Mouse (Mus musculus): Measurements from ENCODE around the gene Gpn3. TPM values are rescaled to one million over a fixed set of nuclear protein-coding genes. Genes with fewer than 3 reads are reported as not detected.

Gpn3 gene
- 13.9 and 15.7 TPM in 2 replicates for polyA plus RNA-seq (2012; ENCODE audit: insufficient read depth, insufficient read length, missing spikeins)

GRCm38 (mm10) chr5:122371591-122372191 lies at the start of gene Gpn3:
TSS of gene Gpn3 (plus strand) at chr5:122371876.
- no peaks in the 10 kb centered on the region for H3K4me1 ChIP-seq (ENCODE audit: control insufficient read depth, insufficient read depth, insufficient read length, low read length)
- H3K4me3 ChIP-seq (ENCODE audit: insufficient read depth, low read depth, low read length) = peak within 1 kb of the TSS; percentile 79
- H3K27ac ChIP-seq (replicated peaks; ENCODE audit: low read depth, low read length) = peak within 1 kb of the TSS; percentile 45; the same call in 1 of the 2 replicates

- Histone ChIP-seq H3K27ac (replicated peaks; ENCODE audit: low read depth, low read length) (no peak overlapping the region), H3K4me3 (ENCODE audit: insufficient read depth, low read depth, low read length) (no peak overlapping the region), H3K4me1 (ENCODE audit: control insufficient read depth, insufficient read depth, insufficient read length, low read length) (peaks cover 14% of the 10 kb centered on the region)
Observed at GRCm38 (mm10) chr5:122323523-122323922, 48.2 kb upstream of the Gpn3 start.

- H3K27ac ChIP-seq (replicated peaks; ENCODE audit: low read depth, low read length) = no peak overlapping the region
- no peak overlapping the region for H3K4me3 ChIP-seq (ENCODE audit: insufficient read depth, low read depth, low read length)
- peaks cover 8% of the 10 kb centered on the region for H3K4me1 ChIP-seq (ENCODE audit: control insufficient read depth, insufficient read depth, insufficient read length, low read length)
Observed at GRCm38 (mm10) chr5:122324608-122325431, 46.9 kb upstream of the Gpn3 start.

GRCm38 (mm10) chr5:122325477-122325876 lies 46.2 kb upstream of the Gpn3 start:
- no peak overlapping the region for H3K27ac ChIP-seq (replicated peaks; ENCODE audit: low read depth, low read length)
- no peak overlapping the region for H3K4me3 ChIP-seq (ENCODE audit: insufficient read depth, low read depth, low read length)

GRCm38 (mm10) chr5:122327283-122327682 lies 44.4 kb upstream of the Gpn3 start:
- Histone ChIP-seq H3K4me1 (ENCODE audit: control insufficient read depth, insufficient read depth, insufficient read length, low read length) (no peaks in the 10 kb centered on the region), H3K4me3 (ENCODE audit: insufficient read depth, low read depth, low read length) (no peak overlapping the region), H3K27ac (replicated peaks; ENCODE audit: low read depth, low read length) (no peak overlapping the region)

More at GRCm38 (mm10) chr5:122325477-122325876, 46.2 kb upstream of the Gpn3 start:
- H3K4me1 ChIP-seq (ENCODE audit: control insufficient read depth, insufficient read depth, insufficient read length, low read length) = peaks cover 4% of the 10 kb centered on the region; the same call in 1 of the 2 replicates

- H3K4me1 ChIP-seq (ENCODE audit: control insufficient read depth, insufficient read depth, insufficient read length, low read length) = no peaks in the 10 kb centered on the region
- H3K4me3 ChIP-seq (ENCODE audit: insufficient read depth, low read depth, low read length) = no peak overlapping the region
- H3K27ac ChIP-seq (replicated peaks; ENCODE audit: low read depth, low read length) = no peak overlapping the region
Observed at GRCm38 (mm10) chr5:122330269-122330668, 41.4 kb upstream of the Gpn3 start.

GRCm38 (mm10) chr5:122334682-122335081 lies 37.0 kb upstream of the Gpn3 start:
- no peak overlapping the region for H3K27ac ChIP-seq (replicated peaks; ENCODE audit: low read depth, low read length)
- no peak overlapping the region for H3K4me3 ChIP-seq (ENCODE audit: insufficient read depth, low read depth, low read length)
- no peaks in the 10 kb centered on the region for H3K4me1 ChIP-seq (ENCODE audit: control insufficient read depth, insufficient read depth, insufficient read length, low read length)

- Histone ChIP-seq H3K4me3 (ENCODE audit: insufficient read depth, low read depth, low read length) (no peak overlapping the region), H3K27ac (replicated peaks; ENCODE audit: low read depth, low read length) (no peak overlapping the region), H3K4me1 (ENCODE audit: control insufficient read depth, insufficient read depth, insufficient read length, low read length) (no peaks in the 10 kb centered on the region)
Observed at GRCm38 (mm10) chr5:122336554-122337294, 35.0 kb upstream of the Gpn3 start.

GRCm38 (mm10) chr5:122342874-122343273 lies 28.8 kb upstream of the Gpn3 start:
- Histone ChIP-seq H3K27ac (replicated peaks; ENCODE audit: low read depth, low read length) (no peak overlapping the region), H3K4me1 (ENCODE audit: control insufficient read depth, insufficient read depth, insufficient read length, low read length) (no peaks in the 10 kb centered on the region), H3K4me3 (ENCODE audit: insufficient read depth, low read depth, low read length) (no peak overlapping the region)

GRCm38 (mm10) chr5:122343768-122344167 lies 27.9 kb upstream of the Gpn3 start:
- H3K4me3 ChIP-seq (ENCODE audit: insufficient read depth, low read depth, low read length) = no peak overlapping the region
- H3K27ac ChIP-seq (replicated peaks; ENCODE audit: low read depth, low read length) = no peak overlapping the region
- no peaks in the 10 kb centered on the region for H3K4me1 ChIP-seq (ENCODE audit: control insufficient read depth, insufficient read depth, insufficient read length, low read length)

GRCm38 (mm10) chr5:122344260-122344659 lies 27.4 kb upstream of the Gpn3 start:
- H3K4me3 ChIP-seq (ENCODE audit: insufficient read depth, low read depth, low read length) = no peak overlapping the region
- no peak overlapping the region for H3K27ac ChIP-seq (replicated peaks; ENCODE audit: low read depth, low read length)

GRCm38 (mm10) chr5:122345777-122346176 lies 25.9 kb upstream of the Gpn3 start:
- no peak overlapping the region for H3K27ac ChIP-seq (replicated peaks; ENCODE audit: low read depth, low read length)
- H3K4me1 ChIP-seq (ENCODE audit: control insufficient read depth, insufficient read depth, insufficient read length, low read length) = no peaks in the 10 kb centered on the region
- no peak overlapping the region for H3K4me3 ChIP-seq (ENCODE audit: insufficient read depth, low read depth, low read length)

More at GRCm38 (mm10) chr5:122344260-122344659, 27.4 kb upstream of the Gpn3 start:
- no peaks in the 10 kb centered on the region for H3K4me1 ChIP-seq (ENCODE audit: control insufficient read depth, insufficient read depth, insufficient read length, low read length)

- Histone ChIP-seq H3K4me1 (ENCODE audit: control insufficient read depth, insufficient read depth, insufficient read length, low read length) (peaks cover 2% of the 10 kb centered on the region; the same call in 1 of the 2 replicates), H3K27ac (replicated peaks; ENCODE audit: low read depth, low read length) (peak within 1 kb of the TSS; percentile 73)
Observed at GRCm38 (mm10) chr5:122353807-122354491, 17.7 kb upstream of the Gpn3 start, which contains the start of the genes Rad9b and Vps29. TSS of gene Rad9b (minus strand) at chr5:122354233. TSS of gene Vps29 (plus strand) at chr5:122354369.

GRCm38 (mm10) chr5:122354492-122355067 lies 17.1 kb upstream of the Gpn3 start:
- Histone ChIP-seq H3K27ac (replicated peaks; ENCODE audit: low read depth, low read length) (peak overlapping the region; percentile 70), H3K4me1 (ENCODE audit: control insufficient read depth, insufficient read depth, insufficient read length, low read length) (peaks cover 2% of the 10 kb centered on the region; the same call in 1 of the 2 replicates), H3K4me3 (ENCODE audit: insufficient read depth, low read depth, low read length) (peak overlapping the region; percentile 83)

More at GRCm38 (mm10) chr5:122353807-122354491, 17.7 kb upstream of the Gpn3 start, which contains the start of the genes Rad9b and Vps29:
- peak within 1 kb of the TSS; percentile 83 for H3K4me3 ChIP-seq (ENCODE audit: insufficient read depth, low read depth, low read length)
